Mouse (Mus musculus): ENCODE data around the gene Cers5.
"Not testable (repeated sequence)": the region's sequence is repeated elsewhere in the genome, so short reads cannot be mapped to it uniquely, and the experiment has no call there.

Cers5 gene

DNA sequence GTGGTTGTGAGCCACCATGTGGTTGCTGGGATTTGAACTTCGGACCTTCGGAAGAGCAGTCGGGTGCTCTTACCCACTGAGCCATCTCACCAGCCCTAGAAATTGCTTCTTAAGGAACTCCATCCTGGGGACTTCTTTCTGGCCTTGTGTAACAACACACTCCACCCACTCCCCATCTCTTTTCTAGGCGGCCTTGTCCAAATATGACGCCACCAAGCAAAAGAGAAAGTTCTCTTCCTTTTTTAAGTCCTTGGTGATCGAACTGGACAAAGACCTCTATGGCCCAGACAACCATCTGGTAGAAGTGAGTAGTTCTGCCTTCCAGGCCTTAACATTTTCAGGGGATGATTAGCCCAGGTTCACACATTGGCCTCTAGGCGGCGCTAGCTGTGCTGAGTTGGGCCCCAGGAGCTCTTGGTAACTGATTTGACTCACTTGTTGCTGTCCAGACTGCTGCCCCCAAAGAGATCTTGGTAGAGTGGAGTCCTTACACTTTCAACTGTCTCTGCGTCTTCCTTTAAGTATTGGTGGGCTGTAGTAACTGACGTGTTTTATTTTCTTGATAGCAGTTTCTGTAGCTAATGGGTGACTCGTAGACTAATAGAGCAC lies 67.1 kb downstream of the Cers5 start, which contains the start of gene Gm17349:
Gene Gm17349, minus strand, starts transcription at position 51 of the 609 bp plus-strand sequence.
- no peak for DNase-seq (ENCODE audit: low spot score)

DNA sequence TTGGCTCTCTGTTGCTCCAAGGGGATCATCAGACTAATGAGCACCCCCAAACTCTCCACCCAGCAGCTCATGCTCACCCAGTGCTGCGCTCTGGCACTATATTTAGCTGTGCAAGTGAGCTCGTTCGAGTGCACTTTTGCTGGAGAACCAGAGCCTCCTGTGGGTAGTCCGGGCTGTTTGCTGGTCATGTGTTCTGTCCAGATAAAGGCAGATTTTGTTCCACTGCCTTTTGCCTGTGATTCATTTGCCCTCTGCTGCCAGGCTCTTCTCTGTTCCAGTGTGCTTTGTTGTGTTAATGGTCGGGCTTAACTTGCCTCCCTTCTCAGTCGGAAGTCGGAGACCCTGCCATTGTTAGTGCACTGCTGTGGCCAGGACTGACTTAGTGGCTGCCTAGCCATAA lies 67.8 kb downstream of the Cers5 start:
- no peak for DNase-seq (ENCODE audit: low spot score)

DNA sequence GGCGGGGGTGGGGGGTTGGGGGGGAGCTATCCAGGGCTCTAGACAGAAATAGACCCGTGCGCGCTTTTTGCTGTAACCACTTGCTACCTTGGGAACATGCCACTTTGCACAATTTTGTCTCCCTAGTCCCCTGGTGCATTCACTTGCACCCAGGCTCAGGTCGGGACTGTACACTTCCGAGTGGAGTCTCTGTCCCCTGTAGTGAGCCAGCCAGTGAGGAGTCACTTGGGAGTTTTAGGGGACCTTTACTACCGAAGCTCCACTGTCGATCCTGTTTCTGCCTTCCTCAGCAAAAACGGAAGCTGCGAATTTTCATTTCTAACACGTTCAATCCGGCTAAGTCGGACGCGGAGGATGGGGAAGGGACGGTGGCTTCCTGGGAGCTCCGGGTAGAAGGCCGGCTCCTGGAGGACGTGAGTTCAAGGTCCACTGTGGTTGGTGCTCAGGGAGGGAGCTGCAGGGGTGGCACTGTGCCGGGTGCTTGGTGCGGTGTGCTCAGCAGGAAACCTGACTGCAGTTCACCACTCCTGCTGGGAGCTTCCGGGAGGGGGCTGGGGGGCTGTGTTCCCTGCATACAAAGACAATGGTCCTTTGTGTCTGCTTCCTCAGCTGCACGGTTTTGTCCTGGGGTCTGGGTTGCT lies 68.5 kb downstream of the Cers5 start:
- DNase-seq (ENCODE audit: low spot score) = no peak

DNA sequence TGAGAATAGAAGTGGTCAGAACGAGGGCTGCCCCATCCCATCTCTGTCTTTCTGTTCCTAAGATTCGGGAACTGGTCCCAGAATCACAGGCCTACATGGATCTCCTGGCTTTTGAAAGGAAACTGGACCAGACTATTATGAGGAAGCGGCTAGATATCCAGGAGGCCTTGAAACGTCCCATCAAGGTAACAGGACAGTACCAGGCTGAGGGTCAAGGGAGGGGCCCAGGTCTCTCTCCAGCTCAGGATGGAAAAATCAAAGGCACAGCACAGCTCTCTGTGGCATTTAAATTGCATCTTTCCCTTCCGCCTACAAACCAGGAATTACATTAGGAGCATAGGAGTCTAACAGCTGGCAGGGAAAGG lies 69.0 kb downstream of the Cers5 start:
- DNase-seq (ENCODE audit: low spot score) = no peak

DNA sequence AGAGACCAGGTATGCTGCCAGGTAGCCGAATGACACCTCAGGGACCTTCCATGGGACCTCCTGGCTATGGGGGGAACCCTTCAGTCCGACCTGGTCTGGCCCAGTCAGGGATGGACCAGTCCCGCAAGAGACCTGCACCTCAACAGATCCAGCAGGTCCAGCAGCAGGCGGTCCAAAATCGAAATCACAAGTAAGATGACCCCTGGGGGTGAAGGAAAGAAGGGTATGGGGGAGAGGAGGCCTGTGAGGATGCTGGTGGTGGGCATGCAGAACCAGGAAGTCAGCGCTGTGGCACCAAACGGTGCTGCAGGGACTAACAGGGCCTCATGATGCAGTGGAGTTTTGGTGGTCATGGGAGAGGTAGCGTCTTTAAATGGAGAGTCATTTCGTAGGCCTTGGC lies 69.6 kb downstream of the Cers5 start:
- DNase-seq (ENCODE audit: low spot score) = no peak

DNA sequence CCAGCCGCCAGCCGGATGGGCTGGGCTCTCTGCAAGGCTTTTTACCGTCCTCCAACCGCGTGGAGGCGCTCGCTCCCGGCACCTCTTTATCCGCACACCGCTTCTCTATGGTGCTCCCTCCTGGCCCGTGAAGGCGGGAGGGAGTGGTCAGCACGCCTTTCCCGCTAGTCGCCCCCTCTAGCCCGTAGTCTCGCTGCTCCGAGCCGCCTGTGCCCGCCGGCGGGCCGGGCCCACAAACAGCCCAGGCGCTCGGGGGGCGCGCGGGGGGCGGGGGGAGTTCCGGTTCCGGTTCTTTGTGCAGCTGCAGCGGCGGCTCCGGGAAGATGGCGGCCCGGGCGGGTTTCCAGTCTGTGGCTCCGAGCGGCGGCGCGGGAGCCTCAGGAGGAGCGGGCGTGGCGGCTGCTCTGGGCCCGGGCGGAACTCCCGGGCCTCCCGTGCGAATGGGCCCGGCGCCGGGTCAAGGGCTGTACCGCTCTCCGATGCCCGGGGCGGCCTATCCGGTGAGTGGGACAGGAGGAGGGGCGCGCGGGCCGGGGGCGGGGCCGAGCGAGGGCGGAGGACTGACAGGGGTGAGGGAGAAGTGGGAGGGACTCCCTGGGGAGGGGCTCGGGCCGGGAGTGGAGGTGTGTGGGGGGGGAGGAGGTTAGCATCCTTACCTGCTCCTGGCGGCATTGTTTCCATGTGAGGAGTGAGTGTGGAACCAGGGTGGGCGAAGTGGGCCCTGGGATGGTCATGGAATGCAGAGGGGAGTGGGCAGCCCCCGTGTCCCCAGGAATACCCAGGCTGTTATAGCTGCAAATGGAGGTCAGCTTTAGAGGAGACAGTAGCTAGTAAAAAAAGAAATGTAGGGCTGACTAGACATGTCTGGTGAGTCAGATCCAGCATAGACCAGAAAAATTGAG lies 70.4 kb downstream of the Cers5 start, which contains the start of gene Smarcd1:
Gene Smarcd1, plus strand, starts transcription at position 131 of the 902 bp plus-strand sequence.
- DNase-seq (ENCODE audit: low spot score) = peak; percentile 67

DNA sequence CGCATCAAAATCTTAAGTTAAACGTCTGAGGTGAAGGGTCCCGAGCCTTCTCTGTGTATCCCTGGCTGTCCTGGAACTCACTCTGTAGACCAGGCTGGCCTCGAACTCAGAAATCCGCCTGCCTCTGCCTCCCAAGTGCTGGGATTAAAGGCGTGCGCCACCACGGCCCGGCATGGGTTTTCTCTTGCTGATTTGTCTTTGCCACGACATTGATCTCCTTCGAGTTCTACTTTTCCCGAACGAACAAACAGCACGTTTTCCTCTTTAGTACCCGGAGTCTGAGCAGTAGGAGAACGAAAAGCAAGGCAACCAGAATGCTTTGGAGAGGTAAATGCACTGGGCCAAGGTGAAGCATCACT lies 71.1 kb downstream of the Cers5 start:
- DNase-seq (ENCODE audit: low spot score) = not testable (repeated sequence)

DNA sequence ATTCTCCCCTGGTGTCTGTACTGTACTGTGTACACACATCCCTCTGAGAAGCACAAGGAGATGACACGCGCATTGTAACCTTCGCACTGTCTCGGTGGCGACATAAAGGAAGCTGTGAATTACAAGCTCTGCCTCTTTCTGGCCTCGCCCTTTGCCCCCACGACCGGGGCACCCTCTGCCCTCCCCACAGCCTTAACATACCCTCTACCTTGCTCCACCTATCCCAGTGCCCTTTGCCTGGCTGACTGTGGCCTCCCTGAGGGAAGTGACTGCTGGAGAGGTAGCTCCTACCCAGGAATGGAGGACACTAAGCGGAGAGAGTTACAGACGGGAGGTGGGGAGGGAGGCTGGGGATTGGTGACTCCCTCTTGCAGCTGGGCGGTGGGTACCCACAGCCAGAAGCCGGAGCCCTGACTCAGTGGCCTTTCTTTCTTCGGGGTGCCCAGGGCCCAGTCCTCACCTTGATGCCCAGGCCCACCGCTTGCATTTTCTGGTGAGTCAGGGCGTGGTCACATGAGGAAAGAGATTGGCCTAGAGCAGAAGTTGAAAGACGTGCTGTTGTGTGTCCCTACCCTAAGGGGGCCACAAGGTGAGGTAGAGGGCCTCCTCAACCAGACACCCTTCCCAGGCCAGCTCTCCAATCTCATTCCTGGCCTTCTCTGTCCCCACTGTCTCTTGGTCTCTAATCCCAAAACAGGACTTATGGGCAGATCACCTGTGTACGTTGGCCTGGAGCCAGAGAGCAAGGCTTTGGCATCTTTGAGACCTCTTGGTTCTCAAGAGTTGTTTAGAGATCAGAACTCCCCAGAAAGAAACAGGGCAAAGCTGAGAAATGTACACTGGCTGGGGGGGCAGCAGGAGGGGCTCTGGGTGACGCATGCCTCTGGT lies 72.2 kb downstream of the Cers5 start:
- no peak for DNase-seq (ENCODE audit: low spot score)

DNA sequence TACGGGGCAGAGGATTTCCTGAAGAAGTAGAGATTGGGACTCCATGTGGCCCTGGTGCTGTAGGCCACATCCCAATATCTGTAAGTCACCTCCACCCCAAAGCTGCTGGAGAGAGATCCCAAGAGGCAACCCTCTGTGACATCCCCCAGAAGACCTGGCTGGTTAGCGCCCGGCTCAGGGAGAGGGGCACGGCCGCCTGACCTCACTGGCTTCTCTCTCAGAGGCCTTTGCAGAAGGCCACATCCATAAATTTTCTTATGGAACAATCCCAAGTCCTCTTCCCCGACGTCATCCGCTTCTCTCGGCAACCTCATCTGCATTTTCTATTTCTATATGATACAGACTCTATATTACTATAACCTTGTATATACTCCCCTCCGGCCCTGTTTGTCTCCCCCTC lies 73.0 kb downstream of the Cers5 start:
- no peak for DNase-seq (ENCODE audit: low spot score)

DNA sequence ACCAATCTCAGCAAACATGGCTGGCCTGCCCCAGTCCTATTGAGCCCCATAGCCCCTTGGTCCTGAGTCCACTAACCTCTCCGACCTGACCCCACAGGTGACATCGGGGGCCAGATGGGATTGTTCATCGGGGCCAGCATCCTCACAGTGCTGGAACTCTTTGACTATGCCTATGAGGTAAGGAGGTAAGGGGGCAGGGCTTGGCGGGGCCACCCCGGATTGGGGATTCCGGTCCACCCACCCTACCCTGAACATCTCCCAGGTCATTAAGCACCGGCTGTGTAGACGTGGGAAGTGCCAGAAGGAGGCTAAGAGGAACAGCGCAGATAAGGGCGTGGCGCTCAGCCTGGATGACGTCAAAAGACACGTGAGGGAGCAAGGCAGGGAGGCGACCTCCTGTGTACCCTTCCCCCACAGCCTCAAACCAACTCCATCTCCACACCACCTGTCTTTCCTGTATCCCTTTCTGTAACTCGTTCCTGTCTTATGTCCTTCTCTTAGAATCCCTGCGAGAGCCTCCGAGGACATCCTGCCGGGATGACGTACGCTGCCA lies 74.1 kb downstream of the Cers5 start:
- DNase-seq (ENCODE audit: low spot score) = no peak

DNA sequence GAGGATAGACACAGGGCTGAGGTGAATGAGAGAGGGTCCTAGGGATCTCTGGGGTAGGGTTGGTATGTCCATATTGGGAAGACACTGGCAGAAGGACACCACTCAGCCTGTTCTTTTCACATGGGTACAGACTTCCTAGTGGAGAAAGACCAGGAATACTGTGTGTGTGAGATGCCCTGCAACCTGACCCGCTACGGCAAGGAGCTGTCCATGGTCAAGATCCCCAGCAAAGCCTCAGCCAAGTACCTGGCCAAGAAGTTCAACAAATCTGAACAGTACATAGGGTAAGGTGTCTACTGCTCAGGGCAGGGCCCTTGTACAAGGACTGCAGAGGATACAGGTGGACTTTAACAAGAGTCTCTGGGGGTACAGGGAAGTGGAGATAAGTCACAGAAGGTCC lies 75.4 kb downstream of the Cers5 start:
- no peak for DNase-seq (ENCODE audit: low spot score)

DNA sequence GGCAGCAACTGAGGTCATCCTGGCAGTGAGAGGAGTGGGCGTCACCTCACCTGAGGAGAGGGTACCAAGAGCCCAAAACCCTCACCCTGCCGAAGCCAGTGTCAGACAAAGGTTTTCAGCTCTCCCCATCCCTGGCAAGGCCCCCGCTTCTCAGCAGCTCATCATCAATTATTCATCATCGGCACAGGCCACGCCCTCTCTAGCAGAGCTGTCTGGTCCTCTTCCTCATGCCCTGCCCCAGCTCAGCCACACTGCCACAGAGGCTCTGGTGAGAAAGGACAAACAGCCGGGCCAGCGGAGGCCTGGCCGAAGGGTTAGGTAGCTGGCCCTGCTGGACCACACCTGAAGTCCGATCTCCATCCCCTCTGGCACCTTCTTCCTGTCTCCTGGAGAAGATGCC lies 80.7 kb downstream of the Cers5 start:
- DNase-seq (ENCODE audit: low spot score) = no peak

DNA sequence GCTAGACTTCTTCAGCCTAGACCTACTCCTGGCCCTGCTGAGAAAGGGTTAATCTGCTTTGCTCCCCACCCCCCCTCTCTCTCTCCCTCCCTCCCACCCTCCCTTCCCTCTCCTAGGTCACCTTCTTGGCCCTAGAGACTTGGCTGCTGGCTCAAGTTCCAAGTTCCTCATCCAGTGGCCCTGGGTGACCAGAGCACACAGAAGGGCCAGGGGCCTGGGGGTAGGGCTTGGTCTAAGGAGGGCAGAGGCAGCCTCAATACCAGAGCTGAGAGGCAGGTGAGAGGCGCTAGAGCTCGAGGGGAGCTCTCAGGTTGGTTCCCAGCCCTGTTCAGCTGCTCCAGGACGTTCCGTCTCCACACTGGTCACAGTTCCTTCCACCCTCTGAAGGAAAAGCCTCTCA lies 81.8 kb downstream of the Cers5 start:
- no peak for DNase-seq (ENCODE audit: low spot score)

DNA sequence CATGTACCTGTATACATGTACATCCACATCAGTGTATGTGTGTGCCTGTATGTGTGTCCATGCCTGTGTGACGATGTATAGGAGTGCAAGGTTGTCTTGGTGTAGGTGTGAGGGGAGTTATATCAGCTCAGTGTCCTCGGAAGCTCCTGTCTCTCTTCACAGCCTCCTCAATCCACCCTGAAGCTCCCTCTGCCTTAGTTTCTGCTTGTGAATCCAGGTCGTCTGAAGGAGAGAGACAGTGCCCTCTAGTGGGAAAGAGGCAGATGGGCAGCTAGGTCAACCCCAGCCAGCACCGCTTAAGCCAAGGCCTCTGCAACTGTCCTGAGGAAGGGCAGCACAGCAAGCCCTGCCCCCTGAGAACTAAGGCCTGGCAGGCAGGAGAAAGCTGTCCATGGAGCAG lies 84.0 kb downstream of the Cers5 start:
- no peak for DNase-seq (ENCODE audit: low spot score)
